ENCODE assay signal across 11 mouse cellular contexts in the genomic region with DNA sequence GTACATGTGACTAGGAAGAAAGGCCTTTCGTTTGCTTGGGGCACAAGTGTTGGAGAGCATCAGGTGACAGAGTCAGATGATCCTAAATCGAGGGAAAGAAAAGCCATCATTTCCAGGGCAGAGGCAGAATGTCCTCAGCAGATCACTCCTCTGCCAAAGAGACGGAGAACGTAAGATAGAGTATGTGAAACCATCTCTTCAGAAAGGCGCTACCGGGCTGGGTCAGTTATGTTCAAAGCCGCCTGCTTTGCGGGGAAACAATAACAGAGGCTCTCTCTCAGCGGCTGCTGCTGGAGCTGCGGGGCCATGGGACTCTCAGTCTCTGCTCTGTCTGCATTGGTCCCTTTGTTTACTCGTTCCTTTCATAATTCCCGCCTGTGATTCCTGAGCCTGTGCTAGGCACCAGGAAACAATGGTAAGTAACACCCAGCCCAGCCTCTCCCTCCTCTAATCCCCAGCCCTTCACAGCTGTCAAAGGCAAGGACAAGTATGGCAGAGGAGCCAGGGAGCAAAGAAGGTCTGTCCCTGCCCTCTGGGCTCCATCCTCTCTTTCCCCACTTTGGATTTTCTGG.
DNase-seq lines count a peak whose midpoint lies in the region; ATAC-seq and TF ChIP-seq lines count a peak whose summit lies in the region.
"Had no signal": no experiment of that assay in that cellular context is flagged by ENCODE, and none has a peak within 500 bp of the region (broad histone marks: within the 10 kb centered on the region; RNA-seq: fewer than 3 reads in every experiment).

No protein-coding gene starts in this region.

- no peak for TF ChIP-seq CTCF in lung, embryonic 14.5 days (IDR thresholded peaks at IDR 0.05; ENCODE audit: low read depth)
- no peak for TF ChIP-seq CTCF in stomach, postnatal 0 days (IDR thresholded peaks at IDR 0.05; ENCODE audit: low read depth)

- no peak; the same call in 1 of the 2 replicates for ATAC-seq in lung, embryonic 14.5 days (ENCODE audit: insufficient read depth)
- ATAC-seq in forebrain, embryonic 13.5 days = peak; percentile 59; the same call in 1 of the 2 replicates
- peak; percentile 84 for ATAC-seq in midbrain, embryonic 12.5 days (ENCODE audit: low FRiP score, low read depth)
- no peak for ATAC-seq in stomach, postnatal 0 days (ENCODE audit: low FRiP score, low TSS enrichment)

- no peaks in the 10 kb centered on the region for H3K36me3 ChIP-seq in lung, embryonic 14.5 days (ENCODE audit: insufficient read depth)
- no peaks in the 10 kb centered on the region for H3K36me3 ChIP-seq in forebrain, embryonic 13.5 days (ENCODE audit: poor library complexity, severe bottlenecking)
- H3K36me3 ChIP-seq in midbrain, embryonic 12.5 days = no peaks in the 10 kb centered on the region
- no peaks in the 10 kb centered on the region for H3K36me3 ChIP-seq in stomach, postnatal 0 days (ENCODE audit: control insufficient read depth, insufficient read depth, low read length)

- peaks cover 19% of the 10 kb centered on the region; the same call in 1 of the 2 replicates for H3K4me1 ChIP-seq in lung, embryonic 14.5 days (ENCODE audit: insufficient read depth)
- peaks cover 40% of the 10 kb centered on the region for H3K4me1 ChIP-seq in forebrain, embryonic 13.5 days
- peaks cover 45% of the 10 kb centered on the region for H3K4me1 ChIP-seq in midbrain, embryonic 12.5 days
- no peaks in the 10 kb centered on the region; the same call in 1 of the 2 replicates for H3K4me1 ChIP-seq in stomach, postnatal 0 days (replicated peaks; ENCODE audit: control insufficient read depth, insufficient read depth)

- no peaks in the 10 kb centered on the region for H3K9me3 ChIP-seq in lung, embryonic 14.5 days (ENCODE audit: low read depth, low read length)
- H3K9me3 ChIP-seq in forebrain, embryonic 13.5 days (replicated peaks) = no peaks in the 10 kb centered on the region
- no peaks in the 10 kb centered on the region for H3K9me3 ChIP-seq in midbrain, embryonic 12.5 days
- no peaks in the 10 kb centered on the region for H3K9me3 ChIP-seq in stomach, postnatal 0 days (ENCODE audit: control insufficient read depth, low read length)

- no peaks in the 10 kb centered on the region for H3K27me3 ChIP-seq in lung, embryonic 14.5 days (ENCODE audit: insufficient read depth, low read length)
- no peaks in the 10 kb centered on the region for H3K27me3 ChIP-seq in forebrain, embryonic 13.5 days
- H3K27me3 ChIP-seq in midbrain, embryonic 12.5 days = no peaks in the 10 kb centered on the region
- no peaks in the 10 kb centered on the region for H3K27me3 ChIP-seq in stomach, postnatal 0 days (ENCODE audit: control insufficient read depth, insufficient read depth, low read length)

- H3K4me3 ChIP-seq in lung, embryonic 14.5 days (ENCODE audit: low read depth, low read length) = no peak overlapping the region
- H3K4me3 ChIP-seq in forebrain, embryonic 13.5 days = no peak overlapping the region
- H3K4me3 ChIP-seq in midbrain, embryonic 12.5 days = 0 out of 2 replicates have a peak overlapping the region, but pooled peaks have one; percentile 10
- H3K4me3 ChIP-seq in stomach, postnatal 0 days (ENCODE audit: low read depth, low read length) = no peak overlapping the region

- TF ChIP-seq EP300 in stomach, postnatal 0 days (optimal IDR thresholded peaks at IDR 0.05) = no peak

- 7% methylated on average over 12 of the region's 12 CpGs for WGBS in lung, embryonic 14.5 days
- WGBS in forebrain, embryonic 13.5 days = 4% methylated on average over 12 of the region's 12 CpGs
- 4% methylated on average over 12 of the region's 12 CpGs for WGBS in midbrain, embryonic 12.5 days
- WGBS in stomach, postnatal 0 days = 16% methylated on average over 12 of the region's 12 CpGs

- H3K4me2 ChIP-seq in lung, embryonic 14.5 days = peak overlapping the region; percentile 39
- peak overlapping the region; percentile 47 for H3K4me2 ChIP-seq in forebrain, embryonic 13.5 days
- H3K4me2 ChIP-seq in midbrain, embryonic 12.5 days (replicated peaks) = peak overlapping the region; percentile 40
- H3K4me2 ChIP-seq in stomach, postnatal 0 days (replicated peaks; ENCODE audit: low read depth) = 0 out of 2 replicates have a peak overlapping the region, but pooled peaks have one; percentile 15

- H3K9ac ChIP-seq in lung, embryonic 14.5 days = no peak overlapping the region; the same call in none of the 2 replicates
- H3K9ac ChIP-seq in forebrain, embryonic 13.5 days = peak overlapping the region; percentile 26; the same call in 1 of the 2 replicates
- no peak overlapping the region for H3K9ac ChIP-seq in midbrain, embryonic 12.5 days (replicated peaks)
- no peak overlapping the region for H3K9ac ChIP-seq in stomach, postnatal 0 days (ENCODE audit: low read length)
- H3K9ac ChIP-seq: liver, embryonic 14.5 days had no signal

- H3K27ac ChIP-seq in lung, embryonic 14.5 days (ENCODE audit: low read depth) = no peak overlapping the region
- H3K27ac ChIP-seq in forebrain, embryonic 13.5 days = no peak overlapping the region
- H3K27ac ChIP-seq in midbrain, embryonic 12.5 days (replicated peaks) = peak overlapping the region; percentile 80
- no peak overlapping the region for H3K27ac ChIP-seq in stomach, postnatal 0 days (replicated peaks)
- H3K27ac ChIP-seq: liver, embryonic 14.5 days had no signal

- peak; percentile 48 for DNase-seq in lung, embryonic 14.5 days
- DNase-seq in lung, postnatal 36 days = no peak
- no peak for DNase-seq in stomach, postnatal 0 days (ENCODE audit: low spot score)
- DNase-seq in adrenal gland, adult (ENCODE audit: inconsistent age in 2 of 2, low spot score in 1 of 2) = no peak
- DNase-seq in thymus, postnatal 36 days = no peak
- no peak for DNase-seq in left cerebral cortex, adult 11 months (ENCODE audit: low spot score)
- DNase-seq: adrenal gland, postnatal 36 days; heart, postnatal 14 days had no signal

Comparison
In these comparisons a context has a peak if more than half of its experiments do, and no peak if none do; other contexts are left out.
1. ATAC-seq: peak in forebrain, embryonic 13.5 days (single experiment) and midbrain, embryonic 12.5 days (single experiment); none in lung, embryonic 14.5 days (single experiment) and stomach, postnatal 0 days (single experiment).
2. Peak in every context shown above with its lines, with median percentiles within 50 percentile points of each other: H3K4me2 ChIP-seq.